Mouse (Mus musculus) lung, embryonic 14.5 days (tissue): ENCODE results near the gene Mmp2. TPM values are rescaled to one million over a fixed set of nuclear protein-coding genes. Genes with fewer than 3 reads are reported as not detected.

Source experiments
- ATAC-seq: fragments of 200-750 bp; cut with Nextera tagmentation; 2 replicates; pipeline ENCODE4 v1.8.0; 2017; ENCODE audit warnings: mild to moderate bottlenecking, moderate TSS enrichment, moderate library complexity; ENCODE audit not compliant: insufficient read depth
- DNase-seq: peaks from one replicate; pipeline ENCODE4 v3.0.0-alpha.2; 2015
- H3K27ac ChIP-seq: fragments of 300-500 bp; sonication (generic); 2 replicates; pipeline ENCODE4 v1.5.1; 2014; ENCODE audit warnings: low read depth, mild to moderate bottlenecking, moderate library complexity
- H3K27me3 ChIP-seq: fragments of 300-500 bp; sonication (generic); 2 replicates; pipeline ENCODE4 v1.6.1; 2014; ENCODE audit warnings: low read length, control low read depth; ENCODE audit not compliant: insufficient read depth
- H3K36me3 ChIP-seq: fragments of 300-500 bp; sonication (generic); 2 replicates; pipeline ENCODE4 v1.6.1; 2014; ENCODE audit warnings: control low read depth; ENCODE audit not compliant: insufficient read depth
- H3K4me1 ChIP-seq: fragments of 300-500 bp; sonication (generic); 2 replicates; pipeline ENCODE4 v1.6.1; 2014; ENCODE audit warnings: antibody characterized with exemption, control low read depth; ENCODE audit not compliant: insufficient read depth
- H3K4me2 ChIP-seq: fragments of 300-500 bp; sonication (generic); 2 replicates; pipeline ENCODE4 v1.6.1; 2014; ENCODE audit warnings: mild to moderate bottlenecking
- H3K4me3 ChIP-seq: fragments of 300-500 bp; sonication (generic); 2 replicates; pipeline ENCODE4 v1.5.1; 2014; ENCODE audit warnings: low read depth, low read length
- H3K9ac ChIP-seq: fragments of 300-500 bp; sonication (generic); 2 replicates; pipeline ENCODE4 v1.6.1; 2014
- H3K9me3 ChIP-seq: fragments of 300-500 bp; sonication (generic); 2 replicates; pipeline ENCODE4 v1.6.1; 2016; ENCODE audit warnings: low read depth, low read length, control low read depth
- CTCF ChIP-seq: IDR thresholded peaks from 2 replicates; pipeline ENCODE4 v1.5.1; 2016; ENCODE audit warnings: antibody characterized with exemption, low read depth
- WGBS: fragments of 180-500 bp; shearing (Covaris S2); extraction: QIAGEN DNeasy Blood & Tissue Kit; methylation state at CpG from one replicate; pipeline ENCODE4 v1.1.7; 2014; 5-methylcytosine and 5-hydroxymethylcytosine counted together
- polyA plus RNA-seq: library from polyadenylated mRNA; unstranded; fragments of >200 nt; fragmentation: Nextera tagmentation; extraction: Ambion mirVana; gene quantifications from 2 replicates; pipeline ENCODE4 v1.2.1, GENCODE M21; 2014

The Mmp2 gene
- polyA plus RNA-seq, 1 experiment from 2014 or later: 268 TPM

DNA sequence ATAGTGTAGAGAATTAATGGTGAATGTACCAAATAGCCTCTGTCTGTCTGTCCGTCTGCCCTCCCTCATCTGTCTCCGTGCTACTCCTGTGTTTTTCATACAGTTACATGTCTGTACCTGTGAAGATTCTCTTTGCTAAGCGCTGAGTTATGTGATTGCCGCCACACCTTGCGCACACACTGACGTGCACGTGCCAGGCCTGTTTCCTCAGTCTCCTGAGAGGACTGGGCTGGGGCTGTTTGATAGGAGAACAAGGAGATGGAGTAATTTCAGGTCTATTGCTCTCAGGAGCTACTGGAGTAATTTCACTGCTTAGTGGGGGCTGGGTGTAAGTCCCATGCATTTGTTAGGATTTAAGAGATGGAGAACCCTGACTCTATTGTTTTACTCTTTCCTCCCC is 68.0 kb downstream of the Mmp2 start:
- no peak for TF ChIP-seq CTCF
- 83% methylated on average over 7 of the region's 7 CpGs for WGBS
- no peaks in the 10 kb centered on the region for H3K4me1 ChIP-seq
- DNase-seq: no peak
- H3K9me3 ChIP-seq: no peaks in the 10 kb centered on the region
- H3K27ac ChIP-seq: no peak overlapping the region
- no peak for ATAC-seq
- no peaks in the 10 kb centered on the region for H3K36me3 ChIP-seq
- H3K9ac ChIP-seq: no peak overlapping the region
- no peak overlapping the region for H3K4me3 ChIP-seq
- H3K4me2 ChIP-seq: no peak overlapping the region
- H3K27me3 ChIP-seq: no peaks in the 10 kb centered on the region

DNA sequence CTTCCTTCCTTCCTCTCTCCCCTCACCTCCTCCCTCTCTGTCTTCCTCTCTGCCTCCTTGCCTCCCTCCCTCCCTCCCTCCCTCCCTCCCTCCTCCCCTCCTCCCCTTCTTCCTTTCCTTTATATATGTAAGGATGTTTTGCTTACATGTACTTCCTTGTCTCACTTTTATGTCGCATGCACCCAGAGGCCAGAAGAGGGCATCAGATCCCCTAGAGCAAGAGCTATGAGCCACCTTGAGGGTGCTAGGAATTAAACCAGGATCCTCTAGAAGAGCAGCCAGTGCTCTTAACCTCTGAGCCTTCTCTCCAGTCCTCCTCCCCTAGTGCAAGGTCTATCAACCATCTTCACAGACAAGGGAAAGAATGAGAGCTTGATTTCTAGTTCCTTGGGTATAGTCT is 69.0 kb downstream of the Mmp2 start:
- no peak overlapping the region for H3K27ac ChIP-seq
- no peak for TF ChIP-seq CTCF
- no peaks in the 10 kb centered on the region for H3K27me3 ChIP-seq
- H3K9ac ChIP-seq: no peak overlapping the region
- ATAC-seq (no peak), DNase-seq (no peak)
- H3K4me2 ChIP-seq: no peak overlapping the region
- no peaks in the 10 kb centered on the region for H3K4me1 ChIP-seq
- H3K9me3 ChIP-seq: no peaks in the 10 kb centered on the region
- no peak overlapping the region for H3K4me3 ChIP-seq
- no peaks in the 10 kb centered on the region for H3K36me3 ChIP-seq
- 75% methylated on average over 1 of the region's 1 CpGs for WGBS

DNA sequence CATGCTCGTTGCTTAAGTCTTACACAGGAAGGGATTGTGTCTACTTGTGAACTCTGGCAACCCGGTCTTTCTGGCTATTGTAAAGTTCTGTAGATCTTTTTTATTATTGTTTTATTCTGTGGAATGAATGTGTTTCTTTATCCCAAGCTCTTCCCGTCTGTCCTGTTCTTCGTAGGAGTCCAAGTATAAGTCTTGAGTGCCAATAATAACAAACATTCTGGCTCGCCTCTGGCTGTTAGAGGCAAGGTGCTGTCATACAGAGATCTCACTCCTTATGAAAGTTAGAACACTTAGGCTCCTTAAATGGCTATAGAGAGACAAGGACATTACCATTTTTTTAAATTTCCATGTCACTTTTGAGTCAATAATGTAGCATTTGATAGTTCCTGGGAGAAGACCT is 69.5 kb downstream of the Mmp2 start:
- DNase-seq (peak; percentile 47), ATAC-seq (no peak)
- no peak for TF ChIP-seq CTCF
- Histone ChIP-seq H3K4me1 (no peaks in the 10 kb centered on the region), H3K9ac (no peak overlapping the region), H3K4me3 (no peak overlapping the region), H3K4me2 (no peak overlapping the region), H3K27me3 (no peaks in the 10 kb centered on the region), H3K27ac (no peak overlapping the region), H3K9me3 (no peaks in the 10 kb centered on the region), H3K36me3 (no peaks in the 10 kb centered on the region)
- 40% methylated on average over 5 of the region's 5 CpGs for WGBS

DNA sequence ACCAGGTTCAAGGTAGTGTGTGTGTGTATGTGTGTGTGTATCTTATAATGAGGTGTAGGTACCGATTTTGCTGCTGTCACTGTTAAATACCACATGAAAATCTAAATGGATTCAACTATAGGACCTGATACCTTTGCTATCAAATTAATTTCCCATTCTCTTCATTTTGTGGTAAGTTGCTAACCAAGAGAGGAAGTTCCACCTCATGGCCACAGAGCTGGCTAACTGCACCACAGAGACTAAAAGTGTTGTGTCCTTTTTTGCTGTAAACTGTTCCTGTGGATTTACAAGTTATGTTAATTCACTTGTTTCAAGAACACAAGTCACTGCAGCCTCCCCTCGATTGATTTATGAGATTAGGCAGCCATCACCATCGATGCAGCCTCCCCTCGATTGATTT is 70.7 kb downstream of the Mmp2 start:
- H3K27ac ChIP-seq: no peak overlapping the region
- H3K27me3 ChIP-seq: no peaks in the 10 kb centered on the region
- no peaks in the 10 kb centered on the region for H3K9me3 ChIP-seq
- H3K9ac ChIP-seq: no peak overlapping the region
- H3K4me3 ChIP-seq: no peak overlapping the region
- ATAC-seq (no peak), DNase-seq (no peak)
- no peak overlapping the region for H3K4me2 ChIP-seq
- 71% methylated on average over 4 of the region's 4 CpGs for WGBS
- H3K36me3 ChIP-seq: no peaks in the 10 kb centered on the region
- TF ChIP-seq CTCF: no peak
- H3K4me1 ChIP-seq: no peaks in the 10 kb centered on the region

DNA sequence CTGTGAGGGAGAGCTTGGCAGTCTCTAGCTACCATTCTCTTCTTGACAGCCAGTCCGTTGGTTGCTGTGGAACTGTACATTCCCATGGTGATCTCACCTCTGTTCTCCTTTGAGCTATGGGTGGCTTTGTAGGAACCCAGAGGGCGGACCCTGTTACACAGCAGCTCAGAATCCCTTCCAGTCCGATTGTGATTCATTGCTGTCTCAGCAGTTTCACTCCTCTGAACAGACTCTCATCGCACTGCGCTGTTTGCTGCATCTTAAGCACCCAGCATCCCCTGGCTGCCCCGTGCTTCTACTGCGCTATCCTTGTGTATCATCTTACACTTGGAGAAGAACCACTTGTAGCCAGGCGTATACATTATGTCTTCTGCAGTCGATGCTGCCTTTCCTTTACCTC is 72.5 kb downstream of the Mmp2 start:
- no peaks in the 10 kb centered on the region for H3K27me3 ChIP-seq
- H3K4me1 ChIP-seq: no peaks in the 10 kb centered on the region
- DNase-seq: no peak
- H3K9ac ChIP-seq: no peak overlapping the region
- no peak for TF ChIP-seq CTCF
- ATAC-seq: no peak
- H3K4me2 ChIP-seq: no peak overlapping the region
- 82% methylated on average over 9 of the region's 9 CpGs for WGBS
- H3K36me3 ChIP-seq: no peaks in the 10 kb centered on the region
- no peaks in the 10 kb centered on the region for H3K9me3 ChIP-seq
- H3K27ac ChIP-seq: no peak overlapping the region
- H3K4me3 ChIP-seq: no peak overlapping the region

DNA sequence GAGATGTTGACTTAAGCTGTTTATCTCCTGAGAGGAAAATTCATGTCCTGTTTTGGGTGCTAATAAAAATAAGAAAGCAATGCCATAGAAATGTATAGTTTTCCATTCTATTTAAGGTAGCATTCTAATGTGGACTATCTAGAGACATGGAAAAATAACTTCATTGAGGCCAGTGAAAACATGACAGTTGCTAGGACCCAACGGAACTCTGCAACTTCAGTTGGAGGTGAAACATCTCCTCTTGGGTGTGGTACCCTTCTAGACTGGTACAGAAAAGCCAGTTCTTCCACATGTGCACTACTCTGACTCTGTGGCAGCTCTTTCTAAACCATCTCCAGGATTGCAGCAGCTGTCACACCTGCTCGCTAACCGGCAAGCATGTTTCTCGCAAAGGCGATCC is 74.0 kb downstream of the Mmp2 start, which contains the start of gene Capns2:
Capns2 (plus strand) TSS at position 301 of the 400 bp plus-strand sequence.
- Histone ChIP-seq H3K27ac (no peak within 1 kb of the TSS), H3K4me2 (no peak within 1 kb of the TSS), H3K27me3 (no peaks in the 10 kb centered on the region), H3K9me3 (no peaks in the 10 kb centered on the region), H3K4me3 (no peak within 1 kb of the TSS), H3K4me1 (no peaks in the 10 kb centered on the region), H3K9ac (no peak within 1 kb of the TSS), H3K36me3 (no peaks in the 10 kb centered on the region)
- DNase-seq (no peak), ATAC-seq (no peak)
- WGBS: 85% methylated on average over 5 of the region's 5 CpGs
- no peak for TF ChIP-seq CTCF

DNA sequence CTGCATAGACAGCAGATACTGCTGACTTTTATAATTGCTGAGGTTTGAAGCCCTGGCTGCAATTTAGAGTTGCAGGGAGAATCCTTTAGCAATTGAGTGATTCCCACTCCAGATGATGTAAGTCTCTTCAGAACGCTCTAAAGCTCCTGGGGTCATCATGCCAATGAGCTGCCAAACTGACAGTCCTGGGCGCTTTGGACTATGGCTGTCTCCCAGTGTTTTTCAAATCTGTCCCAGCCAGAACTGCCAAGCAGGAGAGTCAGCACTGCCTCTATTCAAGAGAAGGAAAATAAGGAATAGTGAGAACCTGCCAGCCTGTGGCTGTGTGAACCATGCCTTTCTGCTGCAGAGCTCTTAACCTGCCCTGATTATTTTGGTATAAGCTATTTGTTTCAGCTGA is 75.9 kb downstream of the Mmp2 start:
- ATAC-seq: no peak
- Histone ChIP-seq H3K27me3 (no peaks in the 10 kb centered on the region), H3K36me3 (no peaks in the 10 kb centered on the region), H3K27ac (no peak overlapping the region), H3K4me2 (no peak overlapping the region), H3K4me1 (no peaks in the 10 kb centered on the region), H3K4me3 (no peak overlapping the region), H3K9ac (no peak overlapping the region), H3K9me3 (no peaks in the 10 kb centered on the region)
- DNase-seq: no peak
- 69% methylated on average over 2 of the region's 2 CpGs for WGBS
- no peak for TF ChIP-seq CTCF

Other genes with a start within 250 kb of the Mmp2 start
- not detected in 2 replicates for gene Irx6, start 153.0 kb upstream of the Mmp2 start, polyA plus RNA-seq
- gene Lpcat2, start 28.0 kb downstream of the Mmp2 start, polyA plus RNA-seq: 7.8 and 8.0 TPM in 2 replicates
- 0.26 and 1.2 TPM in 2 replicates for gene Capns2, start 74.1 kb downstream of the Mmp2 start, polyA plus RNA-seq
- gene Slc6a2, start 132.8 kb downstream of the Mmp2 start, polyA plus RNA-seq: 0.08 and 0.16 TPM in 2 replicates
- not detected in 2 replicates for gene Ces1a, start 220.9 kb downstream of the Mmp2 start, polyA plus RNA-seq